Mouse (Mus musculus): ENCODE measurements around the gene Ckap5. TPM values are rescaled to one million over a fixed set of nuclear protein-coding genes. Genes with fewer than 3 reads are reported as not detected.
"Not testable (repeated sequence)": the region's sequence is repeated elsewhere in the genome, so short reads cannot be mapped to it uniquely, and the experiment has no call there.

Gene Ckap5
- polyA plus RNA-seq (2016; fragmentation: Nextera tagmentation; extraction: Ambion mirVana), result 136 and 139 TPM in 2 replicates

GRCm38 (mm10) chr2:91526294-91527146 is at the start of gene Ckap5:
Gene Ckap5, plus strand, starts transcription at chr2:91526762.
- Histone ChIP-seq H3K9ac (peak within 1 kb of the TSS; percentile 97), H3K4me3 (peak within 1 kb of the TSS; percentile 97), H3K4me1 (peaks cover 7% of the 10 kb centered on the region), H3K4me2 (replicated peaks) (peak within 1 kb of the TSS; percentile 79), H3K9me3 (replicated peaks) (no peaks in the 10 kb centered on the region), H3K36me3 (peaks cover 12% of the 10 kb centered on the region; the same call in 1 of the 2 replicates), H3K27ac (peak within 1 kb of the TSS; percentile 89), H3K27me3 (no peaks in the 10 kb centered on the region)
- peak; percentile 98 for ATAC-seq (ENCODE audit: low FRiP score)
- WGBS, result 1% methylated on average over 62 of the region's 64 CpGs

- Histone ChIP-seq H3K36me3 (peaks cover 53% of the 10 kb centered on the region), H3K4me3 (no peak overlapping the region), H3K4me1 (peaks cover 9% of the 10 kb centered on the region), H3K4me2 (replicated peaks) (no peak overlapping the region), H3K27ac (no peak overlapping the region), H3K9ac (no peak overlapping the region), H3K27me3 (no peaks in the 10 kb centered on the region), H3K9me3 (replicated peaks) (no peaks in the 10 kb centered on the region)
- no peak for ATAC-seq (ENCODE audit: low FRiP score)
- WGBS, result 85% methylated on average over 7 of the region's 7 CpGs
These were observed 49.7 kb upstream of the Ckap5 start for GRCm38 (mm10) chr2:91476841-91477240.

GRCm38 (mm10) chr2:91480399-91480801 is 46.2 kb upstream of the Ckap5 start:
- H3K9ac ChIP-seq, result no peak overlapping the region
- no peak overlapping the region for H3K4me3 ChIP-seq
- no peaks in the 10 kb centered on the region for H3K9me3 ChIP-seq (replicated peaks)
- no peaks in the 10 kb centered on the region for H3K4me1 ChIP-seq
- peak; percentile 42; the same call in 1 of the 2 replicates for ATAC-seq (ENCODE audit: low FRiP score)
- H3K4me2 ChIP-seq (replicated peaks), result no peak overlapping the region
- WGBS, result 92% methylated on average over 9 of the region's 9 CpGs
- H3K36me3 ChIP-seq, result peaks cover 37% of the 10 kb centered on the region
- no peak overlapping the region for H3K27ac ChIP-seq
- H3K27me3 ChIP-seq, result no peaks in the 10 kb centered on the region

- no peak overlapping the region for H3K4me3 ChIP-seq
- H3K4me1 ChIP-seq, result no peaks in the 10 kb centered on the region
These were observed 45.6 kb upstream of the Ckap5 start for GRCm38 (mm10) chr2:91480805-91481514.

GRCm38 (mm10) chr2:91484698-91485097 is 41.9 kb upstream of the Ckap5 start:
- H3K27ac ChIP-seq, result no peak overlapping the region
- H3K9me3 ChIP-seq (replicated peaks), result no peaks in the 10 kb centered on the region
- 77% methylated on average over 4 of the region's 4 CpGs for WGBS
- no peaks in the 10 kb centered on the region for H3K4me1 ChIP-seq
- H3K4me2 ChIP-seq (replicated peaks), result no peak overlapping the region
- H3K27me3 ChIP-seq, result no peaks in the 10 kb centered on the region
- no peak overlapping the region for H3K4me3 ChIP-seq
- H3K9ac ChIP-seq, result no peak overlapping the region
- no peak for ATAC-seq (ENCODE audit: low FRiP score)
- peaks cover 28% of the 10 kb centered on the region for H3K36me3 ChIP-seq

More at GRCm38 (mm10) chr2:91480805-91481514, 45.6 kb upstream of the Ckap5 start:
- Histone ChIP-seq H3K36me3 (peaks cover 32% of the 10 kb centered on the region), H3K4me2 (replicated peaks) (no peak overlapping the region), H3K27me3 (no peaks in the 10 kb centered on the region), H3K27ac (no peak overlapping the region), H3K9ac (no peak overlapping the region), H3K9me3 (replicated peaks) (no peaks in the 10 kb centered on the region)
- peak; percentile 49 for ATAC-seq (ENCODE audit: low FRiP score)
- 75% methylated on average over 6 of the region's 6 CpGs for WGBS

- no peak for ATAC-seq (ENCODE audit: low FRiP score)
- Histone ChIP-seq H3K27me3 (no peaks in the 10 kb centered on the region), H3K9ac (no peak overlapping the region), H3K9me3 (replicated peaks) (no peaks in the 10 kb centered on the region), H3K4me1 (no peaks in the 10 kb centered on the region), H3K36me3 (peaks cover 32% of the 10 kb centered on the region), H3K4me3 (no peak overlapping the region), H3K27ac (no peak overlapping the region), H3K4me2 (replicated peaks) (no peak overlapping the region)
- 93% methylated on average over 6 of the region's 6 CpGs for WGBS
These were observed 41.3 kb upstream of the Ckap5 start for GRCm38 (mm10) chr2:91485256-91485655.

GRCm38 (mm10) chr2:91487295-91487694 is 39.3 kb upstream of the Ckap5 start:
- not testable (repeated sequence) for H3K4me1 ChIP-seq; H3K27ac ChIP-seq; H3K9me3 ChIP-seq (replicated peaks); H3K4me2 ChIP-seq (replicated peaks); H3K9ac ChIP-seq; H3K27me3 ChIP-seq; ATAC-seq (ENCODE audit: low FRiP score); H3K4me3 ChIP-seq
- 64% methylated on average over 3 of the region's 3 CpGs for WGBS
- peaks cover 45% of the 10 kb centered on the region for H3K36me3 ChIP-seq

- Histone ChIP-seq H3K9ac (no peak overlapping the region), H3K27me3 (no peaks in the 10 kb centered on the region), H3K36me3 (peaks cover 79% of the 10 kb centered on the region), H3K9me3 (replicated peaks) (no peaks in the 10 kb centered on the region), H3K4me3 (no peak overlapping the region), H3K4me1 (no peaks in the 10 kb centered on the region), H3K27ac (no peak overlapping the region), H3K4me2 (replicated peaks) (no peak overlapping the region)
- WGBS, result 94% methylated on average over 12 of the region's 12 CpGs
- ATAC-seq (ENCODE audit: low FRiP score), result no peak
These were observed 34.4 kb upstream of the Ckap5 start for GRCm38 (mm10) chr2:91492071-91492635.

- Histone ChIP-seq H3K9ac (no peak overlapping the region), H3K27ac (no peak overlapping the region), H3K27me3 (no peaks in the 10 kb centered on the region), H3K4me2 (replicated peaks) (no peak overlapping the region), H3K9me3 (replicated peaks) (no peaks in the 10 kb centered on the region), H3K36me3 (peaks cover 81% of the 10 kb centered on the region), H3K4me3 (no peak overlapping the region), H3K4me1 (no peaks in the 10 kb centered on the region)
- no peak for ATAC-seq (ENCODE audit: low FRiP score)
- WGBS, result 96% methylated on average over 9 of the region's 9 CpGs
These were observed 32.6 kb upstream of the Ckap5 start for GRCm38 (mm10) chr2:91493981-91494380.

GRCm38 (mm10) chr2:91498093-91498719 is 28.4 kb upstream of the Ckap5 start:
- no peak overlapping the region for H3K9ac ChIP-seq
- H3K4me2 ChIP-seq (replicated peaks), result no peak overlapping the region
- WGBS, result 90% methylated on average over 8 of the region's 8 CpGs
- no peaks in the 10 kb centered on the region for H3K9me3 ChIP-seq (replicated peaks)
- H3K27me3 ChIP-seq, result no peaks in the 10 kb centered on the region
- no peak overlapping the region for H3K4me3 ChIP-seq
- H3K36me3 ChIP-seq, result peaks cover 68% of the 10 kb centered on the region
- ATAC-seq (ENCODE audit: low FRiP score), result no peak
- no peaks in the 10 kb centered on the region for H3K4me1 ChIP-seq
- H3K27ac ChIP-seq, result no peak overlapping the region

- Histone ChIP-seq H3K27me3 (no peaks in the 10 kb centered on the region), H3K27ac (no peak overlapping the region), H3K4me2 (replicated peaks) (no peak overlapping the region), H3K9ac (no peak overlapping the region), H3K9me3 (replicated peaks) (no peaks in the 10 kb centered on the region), H3K36me3 (peaks cover 37% of the 10 kb centered on the region; the same call in 1 of the 2 replicates), H3K4me1 (no peaks in the 10 kb centered on the region), H3K4me3 (no peak overlapping the region)
- 93% methylated on average over 8 of the region's 8 CpGs for WGBS
- ATAC-seq (ENCODE audit: low FRiP score), result no peak
These were observed 18.5 kb upstream of the Ckap5 start for GRCm38 (mm10) chr2:91508076-91508475.

- Histone ChIP-seq H3K4me3 (no peak overlapping the region), H3K4me1 (0 out of 2 replicates have a peak, but pooled peaks cover 6% of the 10 kb centered on the region), H3K4me2 (replicated peaks) (no peak overlapping the region), H3K9me3 (replicated peaks) (no peaks in the 10 kb centered on the region), H3K9ac (no peak overlapping the region), H3K36me3 (0 out of 2 replicates have a peak, but pooled peaks cover 8% of the 10 kb centered on the region), H3K27ac (no peak overlapping the region), H3K27me3 (no peaks in the 10 kb centered on the region)
- WGBS, result 8% methylated on average over 2 of the region's 2 CpGs
- no peak for ATAC-seq (ENCODE audit: low FRiP score)
These were observed 9.4 kb upstream of the Ckap5 start for GRCm38 (mm10) chr2:91517186-91517585.
